Mouse (Mus musculus) megakaryocyte, adult 5-6 weeks (primary cell): Measurements from ENCODE around the gene Socs3. TPM values are rescaled to one million over a fixed set of nuclear protein-coding genes. Genes with fewer than 3 reads are reported as not detected.

ENCODE experiments used
- ATAC-seq: 2 replicates; pipeline ENCODE4 v1.8.0; 2016; ENCODE audit warnings: mild to moderate bottlenecking, inconsistent platforms; ENCODE audit not compliant: poor library complexity, severe bottlenecking
- total RNA-seq, 2 experiments: library from RNA; stranded (forward) in 1 of 2; stranded (reverse) in 1 of 2; fragments of 153-499, 151-499 nt in 1 of 2; fragments of 221-1000, 200-1000 nt in 1 of 2; gene quantifications; 2 replicates each; pipeline versions ENCODE4 v1.2.3 to v1.2.4; 2015 to 2017

Gene Socs3
- total RNA-seq, 2 experiments from 2014 or later, result 2.0 to 3.2 TPM

DNA sequence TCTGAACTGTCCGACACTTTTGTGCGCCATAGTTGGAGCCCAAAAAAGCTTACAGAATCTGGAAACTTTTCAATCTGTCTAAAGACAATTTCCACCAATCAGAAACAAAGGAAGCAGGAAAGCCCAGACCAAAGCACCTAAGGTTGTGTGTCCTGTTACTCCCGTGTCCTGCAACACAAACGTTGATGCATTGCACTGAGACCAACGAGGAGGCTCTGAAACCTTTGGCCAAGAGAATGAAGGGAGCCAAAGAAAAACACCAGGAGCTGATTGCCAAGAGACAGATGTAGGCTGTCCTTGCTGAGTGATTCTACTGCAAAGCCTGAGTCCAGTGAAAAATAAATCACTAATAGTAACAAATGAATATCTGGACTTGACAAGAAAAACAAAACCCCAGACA is 3.7 kb upstream of the Socs3 start:
- no peak for ATAC-seq

DNA sequence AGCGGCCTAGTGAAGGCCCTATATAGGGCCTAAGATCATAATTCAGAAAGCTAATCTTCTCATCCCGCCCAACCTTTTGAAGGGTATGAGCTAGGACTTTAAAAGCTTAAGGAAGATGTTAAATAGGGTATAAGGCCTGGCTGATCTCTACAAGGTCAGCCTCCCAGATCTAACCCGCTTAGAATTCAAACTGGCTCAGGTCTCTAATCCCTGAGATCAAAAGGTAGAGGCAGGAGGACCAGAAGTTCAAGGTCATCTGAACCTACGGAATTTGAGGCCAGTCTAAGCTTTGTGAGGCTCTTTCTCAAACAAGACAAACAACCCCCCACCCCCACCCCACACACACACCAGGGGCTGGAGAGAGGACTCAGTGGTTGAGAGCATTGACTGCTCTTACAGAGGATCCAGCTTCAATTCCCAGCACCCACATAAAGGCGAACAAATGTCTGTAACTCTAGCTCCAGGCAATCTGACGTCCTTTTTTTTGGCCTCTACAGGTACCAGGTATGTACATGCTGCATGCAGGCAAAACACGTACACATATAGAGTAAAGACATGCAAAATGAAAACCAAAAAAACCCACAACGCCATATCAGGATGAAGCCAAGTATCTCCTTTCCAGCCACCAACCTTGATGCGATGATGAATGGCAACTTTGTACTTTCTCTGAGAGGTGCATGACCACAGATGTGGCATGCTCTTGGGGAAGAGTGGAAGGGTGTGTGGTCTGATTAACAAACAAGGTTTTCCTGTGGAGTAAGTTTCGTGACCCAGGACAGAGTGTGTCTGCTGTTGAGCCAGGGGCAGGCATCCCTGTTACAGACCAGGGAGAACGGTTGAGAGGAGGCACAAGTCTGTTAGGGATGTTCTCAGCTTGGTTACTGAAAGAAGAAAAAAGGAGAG is 3.1 kb upstream of the Socs3 start:
- no peak for ATAC-seq

DNA sequence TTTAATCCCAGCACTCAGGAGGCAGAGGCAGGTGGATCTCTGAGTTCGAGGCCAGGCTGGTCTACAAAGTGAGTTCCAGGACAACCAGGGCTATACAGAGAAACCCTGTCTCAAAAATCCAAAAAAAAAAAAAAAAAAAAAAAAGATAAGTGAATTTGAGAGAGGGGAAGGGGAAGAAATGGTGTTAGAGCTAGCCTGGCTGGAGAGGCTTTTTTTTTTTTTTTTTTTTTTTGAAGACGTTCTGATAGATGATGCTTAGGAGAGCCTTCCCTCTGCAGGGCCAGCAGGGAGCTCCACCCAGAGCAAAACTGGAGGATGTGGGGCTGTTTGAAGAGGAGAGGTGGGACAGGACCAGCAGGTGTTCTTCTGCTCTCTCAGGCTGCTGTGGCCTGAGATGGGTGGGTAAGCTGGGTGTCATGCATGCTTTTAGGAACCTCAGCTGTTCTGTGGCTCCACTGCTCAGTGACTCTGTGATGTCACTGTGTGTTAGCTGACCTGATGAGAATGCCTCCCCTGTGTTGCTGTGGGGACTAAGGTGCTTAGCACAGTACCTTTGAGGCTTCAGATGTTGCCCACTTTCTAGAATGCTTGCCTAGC is 1.9 kb upstream of the Socs3 start:
- no peak for ATAC-seq

DNA sequence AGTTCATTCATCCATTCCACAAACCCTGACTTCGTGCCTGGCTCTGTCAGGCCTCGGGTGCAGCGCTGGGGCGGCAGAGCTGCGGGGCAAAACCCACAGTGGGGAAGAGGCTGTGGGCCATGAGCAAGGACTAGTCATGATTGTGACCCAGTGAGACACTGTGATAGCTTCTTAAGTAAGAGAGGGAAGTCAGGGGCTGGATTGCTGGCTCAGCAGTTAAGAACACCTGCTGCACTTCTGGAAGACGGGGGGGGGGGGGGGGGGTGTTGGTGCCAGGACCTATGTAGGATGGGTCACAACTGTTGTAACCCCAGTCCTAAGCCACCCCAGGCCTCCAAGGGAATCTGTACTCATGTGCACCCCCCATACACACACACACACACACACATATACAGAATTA is 1.3 kb upstream of the Socs3 start:
- ATAC-seq, result no peak

DNA sequence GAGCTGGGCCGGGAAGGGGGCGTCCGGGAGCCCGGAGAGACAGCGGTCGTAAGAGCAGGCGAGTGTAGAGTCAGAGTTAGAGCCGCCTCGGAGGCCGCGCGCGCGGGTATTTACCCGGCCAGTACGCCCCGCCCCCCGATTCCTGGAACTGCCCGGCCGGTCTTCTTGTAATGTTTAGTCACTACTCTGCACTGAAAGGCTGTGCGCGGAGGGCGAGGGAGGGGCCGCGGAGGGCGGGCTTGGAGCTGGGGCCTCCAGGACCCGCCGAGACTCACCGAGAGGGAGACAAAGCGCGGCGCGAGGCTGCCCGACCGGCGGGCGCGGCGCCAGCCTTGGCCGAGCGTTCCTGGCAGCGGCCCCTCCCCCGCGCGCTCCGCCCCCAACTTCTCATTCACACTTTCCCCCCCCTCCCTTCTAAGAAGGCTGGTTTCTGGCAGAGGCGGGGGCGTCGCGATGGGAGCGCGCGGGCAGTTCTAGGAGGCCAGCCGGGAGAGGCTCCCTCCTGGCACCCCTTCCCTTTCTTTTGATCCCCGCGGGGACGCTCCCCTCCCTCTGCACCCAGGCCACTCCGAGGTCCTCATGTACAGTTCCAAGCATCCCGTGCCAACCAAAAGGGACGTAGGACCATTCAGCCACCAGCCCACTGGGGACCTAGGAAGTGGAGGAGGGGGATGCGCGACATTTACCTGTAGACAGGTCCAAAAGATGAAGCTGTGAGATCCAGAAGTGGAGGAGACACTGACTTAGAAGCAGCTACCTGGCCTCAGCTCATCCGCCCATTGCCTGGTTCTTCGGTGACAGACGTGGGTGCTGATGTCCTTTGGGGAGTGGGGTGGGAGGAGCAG is 525 bp downstream of the Socs3 start:
- peak; percentile 71 for ATAC-seq

DNA sequence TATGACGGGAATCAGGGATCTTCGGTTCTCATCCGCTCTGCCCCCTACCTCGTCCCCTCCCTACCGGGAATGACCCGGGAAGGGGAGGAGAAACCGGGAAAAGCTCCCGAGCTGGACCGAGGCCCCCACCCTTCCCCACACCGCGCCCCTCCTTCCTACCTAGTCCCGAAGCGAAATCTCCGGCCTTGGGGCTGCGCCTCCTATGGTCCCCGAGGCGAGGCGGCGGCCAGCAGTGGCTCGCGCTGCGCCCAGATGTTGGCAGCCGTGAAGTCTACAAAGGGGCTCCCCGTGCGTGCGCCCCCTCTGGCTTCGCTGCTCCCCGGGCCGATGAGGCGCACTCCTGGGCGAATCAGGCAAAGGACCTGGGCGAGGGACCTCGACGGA is 1.1 kb downstream of the Socs3 start:
- ATAC-seq, result no peak

DNA sequence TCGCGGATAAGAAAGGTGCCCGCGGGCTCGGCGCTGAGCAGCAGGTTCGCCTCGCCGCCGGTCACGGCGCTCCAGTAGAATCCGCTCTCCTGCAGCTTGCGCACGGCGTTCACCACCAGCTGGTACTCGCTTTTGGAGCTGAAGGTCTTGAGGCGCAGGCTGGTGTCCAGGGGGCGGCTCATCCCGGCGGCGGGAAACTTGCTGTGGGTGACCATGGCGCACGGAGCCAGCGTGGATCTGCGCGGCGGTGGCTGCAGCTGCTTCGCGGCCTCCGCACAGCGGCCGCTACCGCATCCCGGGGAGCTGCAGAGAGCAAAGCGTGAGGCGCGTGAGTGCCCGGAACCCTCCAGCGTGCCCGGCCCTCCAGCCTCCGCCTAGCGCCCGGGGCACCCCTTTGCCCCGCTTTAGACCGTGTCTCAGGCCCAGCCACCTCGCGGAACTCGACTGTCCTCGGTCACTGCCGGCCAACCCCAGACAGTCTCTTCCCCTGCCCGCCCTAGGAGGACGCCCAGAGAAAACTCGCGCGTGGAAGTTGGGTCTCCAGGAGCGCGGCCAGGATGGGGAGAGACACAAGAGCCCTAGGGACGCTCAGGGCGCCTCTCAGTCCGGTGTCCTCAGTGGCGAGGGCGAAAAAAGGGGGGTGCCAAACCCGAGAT is 1.7 kb downstream of the Socs3 start:
- no peak for ATAC-seq

DNA sequence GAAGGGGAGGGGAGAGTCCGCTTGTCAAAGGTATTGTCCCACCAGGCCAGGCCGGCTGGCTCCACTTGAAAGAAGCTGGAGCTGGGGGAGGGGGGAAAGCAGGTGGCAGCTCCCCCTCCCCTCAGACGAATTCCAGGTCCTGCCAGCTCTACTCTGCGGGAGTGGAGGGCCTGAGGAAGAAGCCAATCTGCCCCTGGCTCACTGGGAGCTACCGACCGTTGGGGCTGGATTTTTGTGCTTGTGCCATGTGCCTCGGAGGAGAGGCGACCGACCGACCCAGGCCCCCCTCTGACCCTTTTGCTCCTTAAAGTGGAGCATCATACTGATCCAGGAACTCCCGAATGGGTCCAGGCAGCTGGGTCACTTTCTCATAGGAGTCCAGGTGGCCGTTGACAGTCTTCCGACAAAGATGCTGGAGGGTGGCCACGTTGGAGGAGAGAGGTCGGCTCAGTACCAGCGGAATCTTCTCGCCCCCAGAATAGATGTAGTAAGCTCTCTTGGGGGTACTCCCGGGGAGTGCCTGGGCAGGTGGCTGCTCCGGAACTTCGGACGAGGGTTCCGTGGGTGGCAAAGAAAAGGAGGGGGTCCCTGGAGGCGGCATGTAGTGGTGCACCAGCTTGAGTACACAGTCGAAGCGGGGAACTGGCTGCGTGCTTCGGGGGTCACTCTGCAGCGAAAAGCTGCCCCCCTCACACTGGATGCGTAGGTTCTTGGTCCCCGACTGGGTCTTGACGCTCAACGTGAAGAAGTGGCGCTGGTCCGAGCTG is 2.4 kb downstream of the Socs3 start:
- no peak for ATAC-seq

DNA sequence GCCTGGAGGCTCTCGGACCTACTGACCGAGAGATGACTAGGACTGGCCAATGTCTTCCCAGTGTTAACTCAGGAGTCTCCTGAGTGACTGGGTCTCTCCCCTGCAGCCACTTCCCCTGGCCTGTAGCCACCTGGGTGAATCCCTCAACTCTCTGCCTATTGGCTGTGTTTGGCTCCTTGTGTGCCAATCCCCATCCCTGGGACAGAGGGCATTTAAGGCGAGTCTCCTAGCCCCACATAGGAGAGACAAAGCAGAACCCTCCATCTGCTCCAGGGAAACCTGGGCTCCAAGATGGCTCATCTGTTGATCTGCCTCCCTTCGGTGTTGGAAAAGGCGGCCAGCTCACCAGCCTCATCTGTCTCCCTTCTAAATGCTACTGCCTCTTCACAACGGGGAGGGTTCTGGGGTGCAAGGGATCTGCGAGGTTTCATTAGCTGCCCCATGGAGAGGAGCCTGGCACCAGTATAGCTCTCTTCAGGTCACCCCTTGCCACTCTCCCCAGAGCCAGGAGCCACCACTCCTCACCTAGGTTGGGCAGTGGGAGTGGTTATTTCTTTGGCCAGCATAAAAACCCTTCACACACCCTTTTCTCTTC is 3.2 kb downstream of the Socs3 start:
- ATAC-seq, result no peak

DNA sequence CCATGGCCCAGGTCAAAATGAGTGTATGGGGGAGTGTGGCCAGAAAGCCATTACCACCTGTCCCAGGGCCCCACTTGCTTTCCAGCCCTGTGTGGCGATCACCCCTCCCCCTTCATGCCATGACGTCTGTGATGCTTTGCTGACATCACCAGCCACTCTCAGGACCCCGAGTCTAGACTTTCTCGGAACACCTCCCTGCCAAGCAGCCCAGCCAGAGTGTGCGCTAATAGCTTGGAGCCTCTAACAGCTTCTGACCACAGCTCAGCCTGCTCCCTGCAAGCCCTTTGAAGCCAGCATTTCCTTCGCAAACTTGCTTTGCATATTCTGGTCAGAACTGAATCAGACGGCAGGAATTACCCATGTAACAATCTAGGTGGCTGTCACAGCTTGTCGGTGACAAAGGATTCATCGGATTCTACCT is 4.3 kb downstream of the Socs3 start:
- no peak for ATAC-seq

DNA sequence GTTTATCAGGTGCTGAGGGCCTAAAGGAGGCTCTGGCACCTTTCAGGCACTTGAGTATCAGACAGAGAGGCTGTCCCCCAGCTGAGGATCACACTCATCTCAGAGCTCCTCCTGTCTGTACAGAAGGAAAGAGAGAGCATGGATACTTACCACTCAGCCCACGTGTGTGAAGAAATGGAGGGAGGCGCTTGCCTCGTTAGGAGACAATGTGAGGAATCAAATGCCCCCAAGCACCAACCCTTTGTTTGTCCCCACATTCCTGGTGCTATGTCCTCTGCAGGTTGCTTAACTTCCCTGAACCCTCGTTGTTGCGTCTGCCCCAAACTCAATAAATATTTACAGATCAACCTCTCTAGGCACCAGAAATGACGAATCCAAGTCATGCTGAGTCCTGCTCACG is 4.8 kb downstream of the Socs3 start:
- ATAC-seq, result no peak

DNA sequence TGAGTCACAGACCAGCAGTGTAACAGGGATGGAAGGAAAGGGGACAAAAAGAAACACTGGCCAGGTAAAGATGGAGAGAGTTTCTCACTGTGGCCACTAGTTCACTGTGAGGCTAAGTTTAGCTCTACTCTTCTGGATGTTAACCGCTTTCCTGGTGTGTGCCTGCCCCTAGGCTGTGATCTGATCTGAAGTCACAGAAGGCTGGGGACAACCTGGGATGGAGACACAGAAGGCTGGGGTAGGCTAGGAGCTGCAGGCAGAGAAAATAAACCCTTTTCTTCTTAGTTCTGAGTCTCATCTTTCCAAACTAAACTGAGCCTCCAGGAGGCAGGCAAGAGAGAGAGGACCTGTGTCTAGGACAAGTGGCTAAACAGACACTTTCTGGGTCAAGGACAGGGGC is 5.6 kb downstream of the Socs3 start:
- no peak for ATAC-seq

DNA sequence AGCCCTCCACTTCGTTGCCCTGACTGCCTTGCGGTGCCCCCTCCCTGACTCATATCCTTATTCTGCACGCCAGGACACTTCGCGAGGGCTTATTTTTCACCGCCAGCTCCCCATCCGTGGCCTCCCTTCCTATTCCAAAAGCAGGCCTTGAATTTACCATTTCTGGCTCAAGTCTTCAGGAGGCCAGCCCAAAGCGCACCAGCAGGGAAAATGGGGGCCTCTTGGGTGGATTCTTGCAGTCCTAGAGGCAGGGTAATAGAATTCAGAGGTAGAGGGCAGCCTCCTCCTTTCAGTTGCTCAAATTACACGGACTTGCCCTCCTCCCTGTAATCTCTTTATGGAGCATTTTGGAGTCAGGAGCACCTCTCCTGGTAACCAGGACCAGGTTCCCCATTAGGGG is 6.0 kb downstream of the Socs3 start:
- ATAC-seq, result no peak; the same call in 1 of the 2 replicates

DNA sequence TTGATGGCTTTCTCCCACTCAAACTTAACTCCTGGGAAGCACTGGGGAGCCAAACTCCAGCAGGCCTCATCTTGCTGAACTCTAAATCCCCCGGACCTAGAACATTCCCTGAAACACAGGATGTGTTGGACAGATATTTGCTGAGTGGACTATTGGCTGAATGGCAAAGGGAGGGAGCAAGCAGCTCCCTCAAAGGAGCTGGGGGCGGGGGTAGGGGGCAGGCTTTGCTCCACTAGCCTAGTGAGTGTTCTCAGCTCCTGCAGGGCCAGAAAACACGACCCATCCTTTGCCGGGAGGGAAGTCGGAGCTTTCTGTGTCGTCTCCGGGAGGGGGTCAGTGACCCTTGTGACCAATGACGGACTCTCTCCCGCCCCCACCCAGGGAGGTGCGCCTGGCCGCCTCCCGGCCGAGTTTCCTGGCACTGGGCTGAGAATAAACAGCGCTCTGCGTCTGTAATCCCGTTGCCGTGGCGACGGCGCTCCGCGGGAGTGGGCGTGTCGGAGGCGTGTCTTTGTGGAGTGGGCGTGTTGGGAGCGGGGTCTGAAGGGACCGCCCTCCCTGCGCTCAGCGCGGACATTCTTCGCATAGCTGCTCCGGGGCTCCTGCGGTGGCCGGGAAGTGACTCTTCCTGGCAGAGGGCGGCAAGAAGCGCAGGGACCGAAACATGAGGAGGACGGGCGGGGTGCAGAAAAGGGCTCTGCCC is 6.6 kb downstream of the Socs3 start:
- ATAC-seq, result peak; percentile 87

DNA sequence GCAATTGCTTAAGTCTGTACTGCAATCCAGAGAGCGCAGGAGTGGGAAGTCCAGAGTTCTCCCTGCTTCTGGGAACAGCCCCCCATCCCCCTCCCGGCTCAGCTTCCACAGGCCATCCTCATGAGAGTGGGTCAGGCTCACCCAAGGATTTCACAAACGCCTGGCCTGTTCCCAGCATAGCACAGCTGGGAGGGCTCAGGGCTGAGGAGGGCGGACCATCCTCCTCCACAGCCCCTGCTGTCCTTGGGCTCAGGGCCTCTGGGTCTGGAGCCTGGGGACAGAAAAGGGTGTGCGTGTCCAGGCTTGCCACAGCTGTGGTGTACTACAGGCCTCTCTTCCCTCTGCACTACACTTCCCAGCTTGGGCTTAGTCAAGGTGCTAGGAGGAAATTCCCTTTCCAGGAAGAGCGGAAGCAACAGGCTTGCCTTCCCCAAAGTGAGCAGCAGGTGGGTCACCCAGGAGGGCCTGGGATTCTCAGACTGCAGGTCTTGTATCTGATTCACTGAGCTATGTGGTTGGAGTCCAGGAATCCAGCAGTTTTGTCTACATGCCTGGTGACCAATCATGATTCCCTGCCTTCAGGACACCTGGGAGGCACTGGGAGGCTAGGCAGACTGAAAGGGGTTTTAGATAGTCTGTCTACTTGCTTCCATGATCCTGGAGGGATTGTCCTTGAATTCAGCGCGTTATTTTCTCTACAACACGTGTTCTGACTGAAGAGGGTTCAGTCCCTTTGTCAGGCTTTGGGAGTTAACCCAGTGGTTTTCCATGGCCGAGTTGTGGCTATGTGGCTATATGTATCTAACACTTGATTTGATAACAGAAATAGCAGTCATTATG is 7.4 kb downstream of the Socs3 start:
- ATAC-seq, result no peak

DNA sequence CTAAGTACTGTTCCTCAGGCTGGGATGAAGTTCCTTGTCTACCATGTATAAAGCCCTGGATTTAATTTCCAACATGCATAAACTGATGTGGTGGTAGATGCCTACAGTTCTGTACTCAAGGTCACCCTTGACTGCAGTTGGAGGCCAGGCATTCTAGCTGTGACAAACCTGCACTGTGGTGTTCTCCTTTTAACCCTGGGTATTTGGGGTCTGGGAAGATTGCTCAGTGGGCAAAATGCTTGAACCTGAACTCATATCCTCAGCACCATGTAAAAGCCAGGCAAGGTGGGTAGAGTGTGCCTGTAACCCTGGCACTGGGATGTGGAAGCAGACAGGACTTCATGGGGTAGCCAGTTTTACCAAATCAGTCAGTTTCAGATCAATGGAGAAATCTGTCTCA is 9.2 kb downstream of the Socs3 start:
- ATAC-seq, result no peak

DNA sequence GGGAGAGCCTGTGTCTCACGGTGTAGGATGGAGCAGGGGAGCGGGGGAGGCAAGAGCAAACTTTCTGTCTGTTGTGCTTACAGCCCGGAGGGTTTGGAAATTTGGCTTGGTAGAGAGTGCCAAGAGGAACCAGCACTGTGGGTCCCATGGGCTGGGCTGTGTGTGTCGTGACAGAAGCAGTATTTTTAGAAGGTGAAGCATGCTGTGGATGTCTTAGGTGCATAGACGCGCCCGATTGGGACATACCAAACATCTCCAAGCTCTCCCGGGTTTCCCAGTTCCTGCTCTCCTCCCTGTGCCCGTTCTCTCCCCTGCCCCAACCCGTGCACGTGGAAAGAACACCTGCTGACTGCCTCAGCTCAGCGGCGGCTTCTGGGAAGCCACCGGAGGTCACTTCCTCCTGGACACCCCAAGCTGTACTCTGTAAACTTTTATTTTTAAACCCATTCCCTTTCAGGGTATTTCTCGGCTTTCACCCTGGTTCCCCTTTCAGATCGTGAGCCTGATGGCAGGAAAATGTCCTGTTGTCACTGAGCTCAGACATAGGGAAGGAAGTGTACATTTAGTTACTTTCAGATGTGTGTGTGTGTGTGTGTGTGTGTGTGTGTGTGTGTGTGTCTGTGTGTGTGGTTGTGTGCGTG is 10.0 kb downstream of the Socs3 start:
- ATAC-seq, result peak; percentile 50

DNA sequence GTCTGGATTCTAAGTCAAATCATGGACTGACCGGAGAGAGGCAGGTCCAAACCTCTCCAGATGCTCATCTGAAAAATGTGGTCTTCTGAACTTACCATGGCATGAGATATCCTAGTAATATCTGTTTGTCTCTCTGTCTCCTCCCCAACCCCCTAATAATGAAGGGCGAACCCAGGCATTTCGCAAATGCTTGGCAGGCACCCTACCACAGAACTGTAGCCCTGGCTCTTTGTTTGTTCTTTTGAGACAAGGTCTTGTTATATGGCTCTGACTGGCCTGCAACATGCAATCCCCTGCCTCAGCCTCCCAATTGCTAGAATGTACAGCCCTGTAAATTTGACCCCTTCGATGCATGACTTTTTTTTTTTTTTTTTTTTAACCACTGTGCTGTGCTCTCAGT is 10.7 kb downstream of the Socs3 start:
- no peak for ATAC-seq
